Mouse (Mus musculus) heart, postnatal 0 days (tissue): ENCODE measurements around the gene Maml3.

Experiments used
- CTCF ChIP-seq: IDR thresholded peaks from 2 replicates; pipeline ENCODE4 v1.5.1; 2016; ENCODE audit warnings: antibody characterized with exemption, control low read depth, low read depth
- EP300 ChIP-seq: IDR thresholded peaks from 2 replicates; pipeline ENCODE4 v1.6.1; 2016; ENCODE audit warnings: antibody characterized with exemption, low read depth

DNA sequence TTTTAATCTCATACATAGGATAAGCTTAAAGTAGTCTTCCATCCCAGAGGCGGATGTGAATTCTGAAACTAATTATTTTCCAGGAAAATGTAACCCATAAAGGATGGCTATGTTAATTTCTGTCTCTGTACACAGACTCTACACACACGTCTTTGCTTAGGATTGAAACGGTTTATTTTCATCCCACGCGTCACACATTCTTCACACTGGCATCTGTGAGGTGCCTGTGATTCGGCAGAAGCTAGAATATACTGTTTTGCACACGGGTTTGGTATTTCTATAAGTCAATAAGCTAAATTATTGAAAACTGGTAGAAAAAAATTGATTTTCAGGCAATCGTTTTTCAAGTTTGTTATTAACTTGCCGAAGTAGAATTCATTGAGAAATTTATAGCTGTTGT lies 4.0 kb downstream of the Maml3 start:
- TF ChIP-seq CTCF (no peak), EP300 (no peak)
